Mouse (Mus musculus): ENCODE measurements around the gene Pcyt2.
"Not testable (repeated sequence)": the region's sequence is repeated elsewhere in the genome, so short reads cannot be mapped to it uniquely, and the experiment has no call there.

Gene Pcyt2

GRCm38 (mm10) chr11:120615606-120616203 is 2.0 kb downstream of the Pcyt2 start:
- no peak for DNase-seq (ENCODE audit: low spot score)

- no peak for DNase-seq (ENCODE audit: low spot score)
Measured at GRCm38 (mm10) chr11:120615167-120615566, 2.6 kb downstream of the Pcyt2 start.

DNA sequence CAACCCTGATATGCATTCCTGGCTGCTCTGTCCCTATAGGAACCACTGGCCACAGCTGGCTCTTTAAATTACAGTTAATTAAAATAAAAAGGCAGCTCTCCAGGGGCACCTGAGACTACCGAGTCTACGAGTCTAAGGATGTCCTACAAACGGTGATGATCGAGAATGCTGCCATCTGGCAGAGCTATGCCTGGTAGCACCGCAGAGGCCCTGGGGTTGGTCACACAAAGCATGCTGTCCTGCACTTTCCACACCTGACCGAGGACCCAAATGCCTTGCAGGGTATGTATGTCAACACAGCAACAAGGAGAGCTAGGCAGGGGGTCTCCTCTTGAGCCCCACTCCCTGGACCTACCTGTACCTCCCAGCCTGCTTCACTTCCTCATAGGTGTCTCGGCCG is 3.8 kb downstream of the Pcyt2 start:
- no peak for DNase-seq (ENCODE audit: low spot score)

- no peak for DNase-seq (ENCODE audit: low spot score)
Measured at GRCm38 (mm10) chr11:120613481-120613972, 4.2 kb downstream of the Pcyt2 start.

DNA sequence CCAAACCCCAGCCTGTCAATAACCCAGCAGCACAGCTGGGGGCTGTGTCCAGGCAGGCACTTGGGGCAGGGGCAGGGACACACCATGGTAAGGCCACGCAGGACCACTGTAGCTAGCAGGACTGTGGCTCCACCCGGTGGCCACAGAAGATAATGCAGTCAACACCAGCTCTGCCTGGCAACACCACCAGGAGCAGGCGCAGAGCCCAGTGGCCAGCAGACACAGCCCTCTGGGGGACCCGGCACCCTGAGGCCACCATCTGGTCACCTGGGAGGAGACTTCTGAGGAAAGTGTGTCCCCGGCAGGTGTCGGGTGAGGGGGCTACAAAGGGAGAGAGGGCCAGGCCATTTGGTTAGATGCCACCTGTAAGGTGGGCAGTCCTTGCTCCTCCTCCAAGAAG is 5.0 kb downstream of the Pcyt2 start:
- DNase-seq (ENCODE audit: low spot score): peak; percentile 74

DNA sequence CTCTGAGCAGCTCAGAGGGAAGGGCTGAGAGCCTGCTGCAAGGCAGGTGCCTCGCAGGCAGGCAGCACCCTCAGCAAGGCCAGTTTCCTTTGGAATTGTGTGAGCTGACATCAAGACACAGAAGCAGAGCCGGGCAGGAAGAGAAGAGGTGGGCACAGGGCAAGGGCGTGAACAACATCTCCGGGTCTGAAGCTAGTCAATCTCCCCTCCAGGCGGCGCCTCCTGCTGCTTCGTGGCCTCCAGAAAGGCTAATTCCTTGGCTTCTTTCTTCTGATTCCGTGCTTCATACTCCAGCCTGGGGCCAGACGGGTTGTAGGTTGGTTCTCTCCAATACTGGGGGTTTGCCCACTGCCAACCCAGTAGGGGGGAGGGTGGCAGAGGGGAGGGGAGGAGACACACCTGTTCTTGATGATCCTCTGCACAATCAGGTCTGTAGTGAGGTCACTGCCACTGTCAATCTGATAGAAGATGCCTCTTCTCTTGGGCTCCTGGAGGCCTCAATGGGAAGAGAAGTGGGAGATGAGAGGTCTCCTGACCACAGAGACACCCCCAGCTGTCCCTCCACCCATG is 7.2 kb downstream of the Pcyt2 start:
- DNase-seq (ENCODE audit: low spot score): no peak

GRCm38 (mm10) chr11:120609250-120609649 is 8.5 kb downstream of the Pcyt2 start:
- no peak for DNase-seq (ENCODE audit: low spot score)

DNA sequence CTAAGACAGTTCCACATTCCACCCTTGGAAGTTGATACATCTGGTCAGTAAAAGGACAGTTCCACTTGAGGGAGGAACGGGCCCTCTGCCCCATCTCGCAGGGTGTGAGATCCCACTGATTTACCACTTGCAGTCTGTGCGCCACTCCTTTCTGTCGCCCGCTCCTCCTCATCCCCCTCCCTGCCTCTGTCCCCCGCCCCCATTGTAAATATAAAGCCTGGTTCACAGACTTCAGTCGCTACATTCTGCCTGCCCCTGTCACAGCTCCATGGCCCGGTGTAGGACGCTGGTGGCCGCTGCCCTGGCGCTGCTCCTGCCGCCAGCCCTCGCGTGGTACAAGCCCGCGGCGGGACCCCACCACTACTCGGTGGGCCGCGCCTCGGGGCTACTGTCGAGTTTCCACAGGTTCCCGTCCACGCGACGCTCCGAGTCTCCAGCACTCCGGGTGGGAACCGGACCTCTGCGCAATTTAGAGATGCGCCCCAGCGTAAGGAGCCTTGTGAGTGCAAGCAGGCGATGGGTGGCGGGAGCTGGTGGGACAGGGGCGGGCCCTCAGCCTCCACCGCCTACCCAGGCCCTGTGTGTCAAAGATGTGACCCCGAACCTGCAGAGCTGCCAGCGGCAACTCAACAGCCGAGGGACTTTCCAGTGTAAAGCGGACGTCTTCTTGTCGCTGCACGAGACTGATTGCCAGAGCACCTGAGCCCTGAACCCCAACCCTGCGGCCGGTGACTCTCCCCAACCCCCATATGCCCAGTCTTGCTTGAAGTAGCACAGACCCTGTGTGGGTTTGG is 9.3 kb downstream of the Pcyt2 start, which contains the start of gene Npb:
Npb (plus strand) TSS at position 237 of the 794 bp plus-strand sequence.
- DNase-seq (ENCODE audit: low spot score): no peak

- no peak for DNase-seq (ENCODE audit: low spot score)
Measured at GRCm38 (mm10) chr11:120606764-120607163, 11.0 kb downstream of the Pcyt2 start.

DNA sequence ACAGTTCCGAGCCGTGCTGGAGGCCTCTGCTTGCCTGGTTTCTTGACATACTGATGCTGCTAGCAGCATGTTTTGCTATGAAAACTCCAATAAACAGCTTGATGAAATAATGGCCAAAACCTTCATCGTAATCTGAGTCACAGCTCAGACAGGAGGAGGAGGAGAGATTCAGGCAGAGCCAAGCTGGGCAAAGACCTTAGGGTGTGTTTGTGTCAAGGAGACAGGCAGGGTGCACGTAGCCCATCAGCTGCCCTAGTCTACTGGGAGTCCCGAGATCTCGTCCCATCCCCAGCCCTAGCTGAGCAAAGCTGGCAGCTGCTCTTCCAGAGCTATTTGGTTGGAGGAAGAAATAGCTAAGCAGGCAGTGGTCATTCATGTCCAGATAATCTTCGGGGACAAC is 12.1 kb downstream of the Pcyt2 start:
- no peak for DNase-seq (ENCODE audit: low spot score)

DNA sequence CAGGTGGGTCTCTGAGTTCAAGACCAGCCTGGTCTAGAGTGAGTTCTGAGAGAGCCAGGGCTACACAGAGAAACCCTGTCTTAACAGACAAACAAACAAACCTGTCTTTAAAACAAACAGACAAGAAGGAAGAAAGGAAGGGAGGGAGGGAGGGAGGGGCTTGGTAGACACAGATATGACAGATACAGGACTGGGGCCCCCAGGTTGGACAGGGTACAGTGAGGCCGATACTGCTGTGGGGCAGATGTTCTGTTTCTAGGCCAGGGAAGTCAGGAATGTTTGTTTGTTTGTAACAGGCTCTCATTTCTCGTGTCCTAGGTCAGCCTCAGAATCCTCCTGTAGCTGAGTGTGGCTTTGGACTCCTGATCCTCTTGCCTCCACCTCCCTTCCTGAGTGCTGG is 14.2 kb downstream of the Pcyt2 start:
- DNase-seq (ENCODE audit: low spot score): no peak

DNA sequence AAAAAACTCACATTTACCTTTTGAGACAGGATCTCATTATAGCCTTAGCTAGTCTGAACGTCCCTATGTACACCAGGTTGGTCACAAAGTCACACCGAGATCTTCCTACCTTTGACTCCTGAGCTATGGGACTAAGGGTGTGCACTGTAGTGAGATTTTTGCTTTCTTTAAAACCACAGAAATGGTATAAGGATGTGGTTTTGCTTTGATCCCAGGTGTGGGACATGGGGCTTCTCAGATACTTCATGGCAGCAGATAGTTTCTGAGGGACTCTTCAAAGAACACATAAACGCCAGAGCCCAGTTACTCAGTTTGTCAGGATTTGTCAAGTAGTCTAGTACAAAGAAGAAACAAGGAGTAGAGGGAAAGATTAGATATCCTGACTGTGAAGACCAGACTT is 17.0 kb downstream of the Pcyt2 start:
- DNase-seq (ENCODE audit: low spot score): no peak

GRCm38 (mm10) chr11:120598990-120599549 is 18.7 kb downstream of the Pcyt2 start:
- DNase-seq (ENCODE audit: low spot score): no peak

DNA sequence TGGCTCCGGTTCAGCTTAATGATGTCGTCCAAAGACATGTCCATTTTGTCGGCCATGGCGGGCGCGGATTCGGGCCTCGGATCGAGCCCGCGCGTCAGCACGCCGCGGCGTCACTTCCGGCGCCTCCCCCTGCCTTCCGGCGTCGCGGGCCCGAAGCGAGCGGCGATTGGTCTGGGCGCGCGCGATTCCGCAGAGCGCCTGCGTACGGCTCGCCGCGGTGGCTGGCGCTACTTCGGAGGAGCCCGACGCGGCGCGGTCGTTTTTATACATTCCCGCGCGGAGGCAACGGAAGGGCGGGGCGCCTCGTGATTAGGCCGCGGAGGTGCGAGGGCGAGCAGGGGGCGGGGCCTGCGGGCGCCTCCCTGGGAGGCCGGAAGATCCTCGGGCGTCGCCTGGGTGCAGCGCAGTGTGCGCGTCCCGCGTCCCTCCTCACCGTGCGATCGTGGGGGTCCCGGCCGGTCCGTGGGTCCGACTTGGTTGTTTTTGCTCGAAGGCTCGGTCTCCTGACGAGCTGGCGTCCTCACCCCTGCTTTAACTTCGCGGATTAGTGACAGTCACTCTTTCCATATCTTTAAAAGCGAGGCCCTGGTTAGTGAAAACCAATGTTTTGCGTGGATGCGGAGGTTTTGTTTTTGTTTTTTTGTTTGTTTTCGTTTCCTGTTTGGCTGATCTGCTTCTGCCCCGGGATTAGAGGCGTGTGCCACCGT is 19.3 kb downstream of the Pcyt2 start, which contains the start of the genes Alyref and Anapc11:
Alyref (minus strand) TSS at position 83 of the 707 bp plus-strand sequence.
Anapc11 (plus strand) TSS at position 139 of the 707 bp plus-strand sequence.
- DNase-seq (ENCODE audit: low spot score): peak; percentile 94

DNA sequence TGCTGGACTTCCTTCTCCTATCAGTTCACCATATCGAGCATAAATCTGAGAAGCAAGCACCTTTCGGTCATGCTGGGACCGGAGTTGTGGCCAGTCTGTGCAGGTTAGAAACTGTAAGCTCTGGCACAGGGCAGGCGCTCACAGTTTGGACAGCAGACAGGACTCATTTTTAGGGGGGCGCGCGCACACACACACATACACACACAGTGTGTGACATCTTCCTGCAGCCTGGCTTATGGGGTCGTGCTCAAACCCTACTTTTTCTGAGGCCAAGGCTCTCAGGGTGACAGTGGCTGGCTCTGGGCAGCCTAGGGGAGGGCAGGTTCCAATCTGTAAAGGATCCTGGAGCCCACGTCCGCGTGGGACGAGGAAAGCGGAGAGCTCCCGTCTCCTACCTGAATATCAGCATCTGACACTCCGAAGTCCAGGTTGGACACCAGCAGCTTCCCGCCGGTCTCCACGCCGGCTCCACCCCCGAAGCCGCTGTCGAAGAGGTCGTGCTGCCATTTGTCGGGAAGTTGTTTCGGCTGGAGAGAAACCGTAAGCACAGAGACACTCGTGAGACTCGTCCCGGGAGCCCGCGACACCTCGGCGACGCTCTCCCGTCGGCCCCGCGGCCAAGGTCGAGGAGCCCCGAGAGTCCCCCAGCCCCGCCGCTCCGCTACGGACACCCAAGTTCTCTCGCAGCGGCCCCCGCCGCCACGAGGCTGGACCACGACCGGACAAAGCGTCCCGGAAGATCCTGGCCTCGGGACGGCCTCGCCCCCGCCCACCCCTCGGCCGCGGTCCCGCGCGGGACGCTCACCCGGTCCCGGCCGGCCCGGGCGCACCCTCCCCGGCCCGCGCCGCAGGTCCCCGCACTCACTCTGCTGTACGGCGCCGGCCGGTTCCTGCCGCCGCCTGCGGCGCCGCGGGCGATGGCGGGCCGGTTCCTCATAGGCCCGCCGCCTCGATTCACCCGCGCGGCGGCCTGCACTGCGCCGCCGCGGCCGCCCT is 20.2 kb downstream of the Pcyt2 start:
- peak; percentile 46 for DNase-seq (ENCODE audit: low spot score)

DNA sequence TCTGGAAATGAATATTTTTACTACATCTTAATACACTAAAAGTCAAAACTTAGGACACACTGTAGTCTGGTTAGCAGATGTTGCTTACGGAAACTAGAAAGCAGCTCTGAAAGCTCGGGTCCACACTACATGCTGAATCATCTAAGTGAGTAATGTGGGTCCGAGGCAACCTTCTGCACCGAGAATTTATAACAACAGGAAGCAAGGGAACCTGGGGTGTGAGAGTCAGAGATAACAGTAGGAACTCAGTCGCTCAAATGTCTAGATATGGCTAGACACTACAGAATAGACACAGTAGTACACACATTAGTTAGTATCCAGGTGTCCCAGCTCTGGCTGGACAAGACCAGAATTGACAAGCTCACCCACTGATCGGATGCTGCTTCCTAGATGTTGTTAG is 29.2 kb downstream of the Pcyt2 start:
- no peak for DNase-seq (ENCODE audit: low spot score)

DNA sequence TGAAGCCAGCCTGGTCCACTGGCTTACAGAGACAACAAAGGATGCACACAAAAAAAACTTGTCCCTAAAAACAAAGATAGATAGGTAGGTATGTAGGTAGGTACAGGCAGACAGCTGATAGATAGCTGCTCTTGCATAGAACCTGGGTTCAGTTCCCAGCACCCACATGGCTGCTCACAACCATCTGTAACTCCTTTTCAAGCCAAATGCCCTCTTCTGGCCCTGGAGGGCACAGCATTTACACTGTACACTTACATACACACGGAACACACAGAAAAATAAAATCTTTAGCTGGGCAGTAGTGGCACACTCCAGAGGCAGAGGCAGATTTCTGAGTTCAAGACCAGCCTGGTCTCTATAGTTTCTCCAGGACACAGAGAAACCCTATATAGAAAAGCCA is 33.8 kb downstream of the Pcyt2 start:
- no peak for DNase-seq (ENCODE audit: low spot score)

GRCm38 (mm10) chr11:120582982-120583293 is 34.8 kb downstream of the Pcyt2 start:
- DNase-seq (ENCODE audit: low spot score): not testable (repeated sequence)

DNA sequence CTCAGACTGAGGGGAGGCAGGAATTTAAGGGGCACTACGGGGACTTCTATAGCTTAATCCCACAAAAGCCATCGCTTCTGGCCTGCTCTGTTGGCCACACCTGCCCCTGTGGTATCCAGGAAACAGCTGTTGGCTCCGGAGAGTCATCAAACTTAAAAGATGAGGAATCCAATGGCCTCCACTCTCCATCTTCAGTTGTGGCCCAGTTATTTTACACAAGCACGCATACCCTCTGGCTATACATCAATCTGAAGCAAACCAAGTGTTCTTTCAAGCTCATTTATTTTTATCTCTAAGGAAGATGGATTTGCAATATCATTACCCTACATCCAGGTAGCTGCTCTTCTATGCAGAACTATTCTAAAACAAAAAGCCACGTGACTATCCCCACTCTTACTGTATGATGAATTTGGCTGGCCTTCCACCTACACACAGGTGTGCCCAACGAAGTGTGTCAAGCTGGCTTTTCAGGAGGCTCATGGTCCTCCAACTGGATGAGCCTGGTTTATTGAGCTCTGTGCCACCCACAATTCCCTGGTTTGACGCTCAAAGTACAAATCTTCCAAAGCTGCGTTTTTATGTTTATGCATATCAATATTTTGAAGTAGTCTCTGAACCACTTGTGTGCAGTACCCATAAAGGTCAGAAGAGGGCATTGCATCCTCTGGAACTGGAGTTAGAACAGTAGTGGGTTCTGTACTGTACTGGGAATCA is 35.3 kb downstream of the Pcyt2 start:
- no peak for DNase-seq (ENCODE audit: low spot score)
